Mouse (Mus musculus) stomach, embryonic 14.5 days (tissue): ENCODE measurements at regions not wholly inside any gene's neighbourhood (a gene's known extent, or its start where the extent isn't known, plus 50 kb on each side); places are given as distances from the start of the nearest gene placed in this dataset.

Experiments
- ATAC-seq: fragments of 200-750 bp; cut with Nextera tagmentation; 2 replicates; pipeline ENCODE4 v1.8.0; 2017; ENCODE audit warnings: low read depth, moderate TSS enrichment; ENCODE audit not compliant: insufficient number of reproducible peaks, insufficient read depth, low FRiP score
- H3K27ac ChIP-seq: fragments of 300-500 bp; sonication (generic); 2 replicates; pipeline ENCODE4 v1.5.1; 2014; ENCODE audit warnings: mild to moderate bottlenecking, low read length, moderate library complexity, mixed read lengths
- H3K27me3 ChIP-seq: fragments of 300-500 bp; sonication (generic); 2 replicates; pipeline ENCODE4 v1.6.1; 2014; ENCODE audit warnings: low read length, control low read depth, mixed read lengths; ENCODE audit not compliant: control insufficient read depth, insufficient read depth
- H3K36me3 ChIP-seq: fragments of 300-500 bp; sonication (generic); 2 replicates; pipeline ENCODE4 v1.6.1; 2014; ENCODE audit warnings: mild to moderate bottlenecking, control low read depth, low read length, moderate library complexity, mixed read lengths; ENCODE audit not compliant: control insufficient read depth, insufficient read depth
- H3K4me1 ChIP-seq: fragments of 300-500 bp; sonication (generic); 2 replicates; pipeline ENCODE4 v1.6.1; 2014; ENCODE audit warnings: low read length, control low read depth, mixed read lengths; ENCODE audit not compliant: control insufficient read depth, insufficient read depth
- H3K4me2 ChIP-seq: fragments of 300-500 bp; sonication (generic); replicated peaks from 2 replicates; pipeline ENCODE4 v1.6.1; 2014; ENCODE audit warnings: low read depth, low read length, control low read depth
- H3K4me3 ChIP-seq: fragments of 300-500 bp; sonication (generic); 2 replicates; pipeline ENCODE4 v1.5.1; 2014; ENCODE audit warnings: low read depth, low read length, control low read depth
- H3K9ac ChIP-seq: fragments of 300-500 bp; sonication (generic); replicated peaks from 2 replicates; pipeline ENCODE4 v1.6.1; 2014; ENCODE audit warnings: low read depth, mild to moderate bottlenecking, control low read depth, low read length, moderate library complexity, mixed read lengths
- H3K9me3 ChIP-seq: fragments of 300-500 bp; sonication (generic); 2 replicates; pipeline ENCODE4 v1.6.1; 2016; ENCODE audit warnings: low read depth, low read length, control low read depth; ENCODE audit not compliant: control insufficient read depth
- WGBS: fragments of 180-500 bp; shearing (Covaris S2); extraction: QIAGEN DNeasy Blood & Tissue Kit; methylation state at CpG from one replicate; pipeline ENCODE4 v1.1.7; 2014; 5-methylcytosine and 5-hydroxymethylcytosine counted together

DNA sequence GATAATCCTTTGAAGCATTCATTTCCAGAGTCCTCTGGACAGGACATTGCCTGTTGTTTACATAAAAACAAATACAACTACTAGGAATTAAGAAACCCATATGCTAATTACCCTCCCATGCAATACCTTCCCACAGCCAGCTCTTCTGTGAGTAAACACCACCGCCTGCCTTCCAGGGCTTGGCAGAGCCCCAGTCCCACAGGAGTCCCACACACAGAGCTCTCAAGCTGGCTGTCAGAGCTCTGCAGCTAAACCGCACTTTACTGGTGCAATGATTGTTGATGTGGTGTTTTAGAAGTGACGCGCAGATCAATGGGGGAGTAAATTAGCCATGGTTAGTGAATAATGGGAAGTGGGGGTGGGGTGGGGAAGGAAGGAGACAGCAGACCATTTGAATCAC is 159.6 kb upstream of the Cd180 start:
- H3K27me3 ChIP-seq = no peaks in the 10 kb centered on the region
- 30% methylated on average over 4 of the region's 4 CpGs for WGBS
- no peaks in the 10 kb centered on the region for H3K36me3 ChIP-seq
- no peak overlapping the region for H3K4me3 ChIP-seq
- no peak overlapping the region for H3K4me2 ChIP-seq
- H3K27ac ChIP-seq = no peak overlapping the region
- no peak overlapping the region for H3K9ac ChIP-seq
- no peaks in the 10 kb centered on the region for H3K9me3 ChIP-seq
- no peak for ATAC-seq
- H3K4me1 ChIP-seq = 0 out of 2 replicates have a peak, but pooled peaks cover 3% of the 10 kb centered on the region

DNA sequence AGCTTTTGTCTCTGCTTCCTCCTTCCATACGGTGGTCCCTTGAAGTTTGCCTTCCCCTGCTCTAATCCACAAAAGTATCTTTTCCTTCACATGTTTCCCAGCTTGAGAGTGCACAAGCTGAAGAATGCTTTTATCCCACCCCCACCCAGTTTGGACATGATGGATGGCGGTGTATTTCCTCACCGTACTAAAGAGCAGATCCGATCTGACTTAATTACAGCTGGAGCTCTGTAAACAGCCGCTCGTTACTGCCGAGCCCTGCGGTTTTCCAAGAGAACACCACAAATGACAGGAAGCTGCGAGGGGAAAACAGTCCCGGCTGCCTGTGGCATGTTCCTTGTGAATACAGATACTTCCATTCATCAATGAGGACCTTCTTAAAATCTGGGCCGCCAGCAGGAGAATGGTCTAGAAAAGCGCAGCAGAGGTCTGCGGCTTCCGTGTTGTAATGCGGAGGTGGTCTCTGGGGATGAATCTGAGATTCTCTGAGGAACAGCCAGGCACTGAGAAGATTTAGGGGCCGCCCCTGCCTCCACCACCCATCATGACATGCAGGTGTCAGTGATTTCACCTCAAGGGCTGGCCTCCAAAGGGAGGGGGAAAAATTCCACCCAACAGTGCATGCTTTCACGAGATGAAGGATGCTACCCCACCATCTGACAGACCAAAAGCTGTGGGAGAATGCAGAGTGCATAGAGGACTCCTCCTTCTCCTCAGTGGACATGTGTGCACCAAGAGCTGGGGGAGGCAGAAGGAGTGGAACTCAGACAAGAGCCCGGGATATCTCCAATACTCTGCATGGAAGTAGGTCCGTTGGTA is 155.7 kb upstream of the Cd180 start:
- H3K4me2 ChIP-seq = peak overlapping the region; percentile 20
- no peak overlapping the region for H3K9ac ChIP-seq
- H3K36me3 ChIP-seq = no peaks in the 10 kb centered on the region
- H3K4me3 ChIP-seq = no peak overlapping the region
- H3K27me3 ChIP-seq = no peaks in the 10 kb centered on the region
- ATAC-seq = peak; percentile 63; the same call in 1 of the 2 replicates
- H3K4me1 ChIP-seq = 0 out of 2 replicates have a peak, but pooled peaks cover 3% of the 10 kb centered on the region
- H3K27ac ChIP-seq = no peak overlapping the region
- no peaks in the 10 kb centered on the region for H3K9me3 ChIP-seq
- WGBS = 13% methylated on average over 19 of the region's 19 CpGs

DNA sequence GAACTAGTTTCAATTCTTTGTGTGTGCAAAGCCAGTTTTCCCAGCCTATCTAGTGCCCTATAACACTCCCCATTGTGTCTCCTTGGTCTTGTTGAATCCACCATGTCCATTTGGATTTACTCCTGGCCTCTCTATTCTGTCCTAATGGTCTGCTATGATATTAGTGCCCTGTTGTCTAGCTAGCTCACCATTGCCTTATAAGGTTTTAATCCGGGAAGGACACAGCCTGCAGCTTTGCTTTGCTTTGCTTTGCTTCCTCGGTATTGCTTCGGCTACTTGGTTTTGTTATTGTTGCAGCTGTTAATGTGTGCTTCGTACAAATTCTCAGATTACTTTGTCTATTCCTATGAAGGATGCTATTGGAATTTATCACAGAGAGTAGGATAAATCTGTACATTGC is 152.9 kb upstream of the Cd180 start:
- no peaks in the 10 kb centered on the region for H3K27me3 ChIP-seq
- H3K4me1 ChIP-seq = no peaks in the 10 kb centered on the region
- H3K9me3 ChIP-seq = no peaks in the 10 kb centered on the region
- no peaks in the 10 kb centered on the region for H3K36me3 ChIP-seq
- ATAC-seq = no peak
- H3K9ac ChIP-seq = no peak overlapping the region
- 75% methylated on average over 4 of the region's 4 CpGs for WGBS
- H3K4me3 ChIP-seq = no peak overlapping the region
- H3K4me2 ChIP-seq = no peak overlapping the region
- no peak overlapping the region for H3K27ac ChIP-seq

DNA sequence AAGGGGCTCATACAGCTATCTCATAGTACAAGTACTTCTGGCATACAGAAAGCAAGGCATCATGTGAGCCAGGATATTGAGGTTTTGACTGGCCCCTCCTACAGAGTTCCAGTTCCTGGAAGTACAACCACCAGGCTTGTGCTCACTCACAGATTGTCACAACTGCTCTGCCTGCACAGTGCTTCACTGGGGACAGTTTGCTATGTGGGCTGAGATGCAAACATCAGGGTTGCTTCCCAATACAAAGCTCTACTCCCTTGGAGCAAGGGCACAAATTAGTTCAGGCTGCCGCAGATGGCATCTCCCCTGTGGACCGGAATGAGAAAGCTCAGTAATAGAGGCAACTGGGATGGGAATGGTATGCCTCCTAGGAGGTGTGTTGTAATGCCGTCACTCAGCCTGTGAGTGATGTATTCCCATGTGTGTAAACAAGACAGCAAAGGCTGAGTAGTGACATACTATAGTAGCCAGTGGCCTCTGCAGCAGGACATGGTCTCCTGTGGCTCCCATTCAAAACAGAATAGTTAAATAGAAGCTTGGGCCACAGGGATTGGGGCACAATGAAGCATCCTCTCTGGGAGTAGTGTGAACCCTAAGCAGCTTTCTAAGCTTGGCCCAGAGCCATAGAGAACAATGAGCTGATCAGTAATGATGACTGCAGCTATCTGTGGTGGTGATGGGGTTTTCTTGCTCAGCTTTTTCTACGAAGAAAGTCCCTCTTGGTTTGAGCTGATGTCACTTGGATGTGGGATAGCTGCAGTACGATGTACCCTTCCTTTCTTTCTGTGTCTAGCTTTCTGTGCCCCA is 148.8 kb upstream of the Cd180 start:
- no peak for ATAC-seq
- Histone ChIP-seq H3K27ac (no peak overlapping the region), H3K4me3 (no peak overlapping the region), H3K9me3 (no peaks in the 10 kb centered on the region), H3K4me2 (no peak overlapping the region), H3K9ac (no peak overlapping the region), H3K4me1 (no peaks in the 10 kb centered on the region), H3K36me3 (no peaks in the 10 kb centered on the region), H3K27me3 (no peaks in the 10 kb centered on the region)
- 82% methylated on average over 5 of the region's 5 CpGs for WGBS

DNA sequence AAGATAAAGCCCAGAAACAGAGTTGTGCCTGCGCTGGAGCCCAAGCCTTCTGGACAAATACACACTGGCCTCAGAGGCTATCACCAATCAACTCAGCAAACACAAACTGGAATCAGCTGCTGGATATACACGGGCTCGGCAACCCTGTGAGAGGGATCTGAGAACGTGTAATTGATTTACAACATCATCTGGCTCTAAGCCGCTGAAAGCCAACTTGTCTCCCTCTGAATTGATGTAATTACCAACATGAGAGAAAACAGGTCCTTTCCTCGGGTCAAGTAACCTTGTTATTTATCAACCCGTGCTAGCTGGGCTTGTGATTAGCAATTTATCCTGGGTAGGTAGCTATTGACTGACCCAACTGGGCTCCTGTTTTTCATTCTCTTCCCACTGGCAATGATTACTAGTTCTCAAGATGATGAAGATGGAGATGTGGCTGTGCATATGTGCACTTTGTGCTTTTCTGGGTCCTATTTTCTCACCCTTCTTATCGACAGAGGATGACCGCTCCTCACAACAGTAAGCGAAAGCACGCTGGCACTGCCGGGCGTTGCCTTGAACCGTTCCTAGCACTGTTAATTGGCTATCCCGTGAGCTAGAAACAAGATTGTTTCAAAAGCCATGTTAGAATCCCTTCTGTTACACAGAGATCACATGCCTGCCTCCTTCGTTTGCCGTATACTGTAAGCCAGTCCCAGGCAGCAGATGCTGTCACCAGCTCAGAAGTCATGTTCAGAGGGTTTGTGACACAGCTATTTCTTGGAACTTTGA is 147.3 kb upstream of the Cd180 start:
- no peak overlapping the region for H3K4me2 ChIP-seq
- no peaks in the 10 kb centered on the region for H3K36me3 ChIP-seq
- WGBS = 31% methylated on average over 17 of the region's 17 CpGs
- peak; percentile 65; the same call in 1 of the 2 replicates for ATAC-seq
- no peaks in the 10 kb centered on the region for H3K27me3 ChIP-seq
- no peaks in the 10 kb centered on the region for H3K9me3 ChIP-seq
- no peaks in the 10 kb centered on the region for H3K4me1 ChIP-seq
- H3K27ac ChIP-seq = no peak overlapping the region
- no peak overlapping the region for H3K9ac ChIP-seq
- H3K4me3 ChIP-seq = no peak overlapping the region

DNA sequence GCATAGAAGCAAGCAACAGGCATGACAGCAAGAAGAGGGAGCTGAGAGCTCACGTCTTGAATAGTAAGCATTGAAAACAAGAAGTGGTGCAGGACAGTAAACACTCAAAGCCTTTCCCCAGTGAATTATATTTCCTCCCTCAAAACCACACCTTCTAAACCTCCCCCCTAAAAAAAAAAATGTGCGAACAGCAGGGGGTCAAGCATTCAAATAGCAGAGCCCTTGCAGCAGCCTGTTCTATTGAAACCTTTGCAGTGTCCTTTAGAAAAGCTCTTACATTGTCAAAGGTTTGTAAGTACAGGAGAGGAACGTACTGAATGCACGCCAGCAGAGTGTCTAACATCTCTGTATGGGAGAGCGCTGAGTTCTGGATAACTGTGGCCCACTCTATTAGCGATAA is 145.1 kb upstream of the Cd180 start:
- WGBS = 53% methylated on average over 6 of the region's 6 CpGs
- no peaks in the 10 kb centered on the region for H3K36me3 ChIP-seq

DNA sequence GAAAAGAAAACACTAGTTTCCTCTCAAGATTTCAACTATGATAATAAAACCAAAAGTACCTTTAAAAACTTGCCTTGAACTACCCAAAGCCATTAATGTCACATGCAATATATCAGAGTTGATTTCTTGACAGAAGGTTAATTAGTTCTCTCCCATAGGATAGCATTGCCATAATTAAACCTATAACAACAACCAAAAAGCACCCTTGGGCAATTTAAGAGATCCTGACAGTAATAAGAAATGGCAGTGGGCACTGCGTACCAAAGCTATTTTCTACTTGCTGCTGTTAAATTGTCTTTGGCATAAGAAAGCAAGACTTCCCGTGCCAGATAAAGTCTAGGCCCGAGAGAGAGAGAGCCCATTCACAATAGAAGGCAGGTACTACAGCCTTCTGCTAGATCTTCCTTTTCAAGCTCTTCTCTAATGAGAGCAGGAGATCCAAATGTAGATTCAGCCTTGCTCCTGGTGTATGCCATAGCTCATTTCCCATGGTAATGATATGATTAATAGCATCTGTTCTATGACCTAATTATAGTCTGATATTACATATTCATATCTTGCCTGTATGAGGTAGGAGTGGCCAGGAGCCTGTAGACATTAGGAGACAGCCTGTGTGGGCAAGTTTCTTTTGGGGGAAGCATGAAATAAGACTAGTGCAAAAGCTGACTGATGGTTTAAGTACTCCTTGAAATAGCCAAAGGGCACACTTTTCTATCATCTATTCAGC is 126.3 kb upstream of the Cd180 start:
- no peaks in the 10 kb centered on the region for H3K9me3 ChIP-seq
- WGBS = 79% methylated on average over 3 of the region's 3 CpGs
- no peak overlapping the region for H3K27ac ChIP-seq
- no peak overlapping the region for H3K4me2 ChIP-seq
- no peaks in the 10 kb centered on the region for H3K4me1 ChIP-seq
- no peak overlapping the region for H3K9ac ChIP-seq
- ATAC-seq = no peak
- no peak overlapping the region for H3K4me3 ChIP-seq
- no peaks in the 10 kb centered on the region for H3K27me3 ChIP-seq
- no peaks in the 10 kb centered on the region for H3K36me3 ChIP-seq

More for the DNA sequence above, 145.1 kb upstream of the Cd180 start:
- ATAC-seq = no peak
- Histone ChIP-seq H3K27ac (no peak overlapping the region), H3K9ac (no peak overlapping the region), H3K27me3 (no peaks in the 10 kb centered on the region), H3K4me2 (no peak overlapping the region), H3K4me3 (no peak overlapping the region), H3K9me3 (no peaks in the 10 kb centered on the region), H3K4me1 (no peaks in the 10 kb centered on the region)

DNA sequence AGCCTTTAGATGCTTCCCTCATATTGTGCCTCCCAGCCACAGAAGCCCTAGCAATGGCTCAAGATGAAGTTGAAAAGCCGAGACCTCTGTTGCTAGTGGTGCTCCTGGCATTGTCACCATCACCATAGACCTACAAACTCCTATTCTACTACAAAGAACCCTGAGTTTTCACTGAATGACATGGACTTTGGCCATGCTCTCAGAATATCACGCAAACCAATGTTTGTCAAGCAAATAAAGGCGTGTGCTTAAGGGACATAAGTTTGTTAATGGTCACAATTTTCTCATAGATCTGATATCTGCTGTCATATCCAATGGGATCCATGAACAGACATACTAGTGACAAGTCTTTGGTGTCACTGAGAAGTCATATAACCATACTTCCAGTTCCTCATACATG is 123.8 kb upstream of the Cd180 start:
- WGBS = 73% methylated on average over 3 of the region's 3 CpGs
- Histone ChIP-seq H3K9ac (no peak overlapping the region), H3K4me3 (no peak overlapping the region), H3K4me1 (no peaks in the 10 kb centered on the region), H3K9me3 (no peaks in the 10 kb centered on the region), H3K27ac (no peak overlapping the region), H3K4me2 (no peak overlapping the region), H3K36me3 (no peaks in the 10 kb centered on the region), H3K27me3 (no peaks in the 10 kb centered on the region)
- no peak for ATAC-seq
